Mouse (Mus musculus): ENCODE results near the gene Insl5. TPM values are rescaled to one million over a fixed set of nuclear protein-coding genes. Genes with fewer than 3 reads are reported as not detected.

Gene Insl5
- polyA plus RNA-seq (2016; fragmentation: Nextera tagmentation; extraction: Ambion mirVana): not detected in 2 replicates

GRCm38 (mm10) chr4:103026621-103027020, at the start of gene Insl5:
Gene Insl5, minus strand, starts transcription at chr4:103026842.
- ATAC-seq (ENCODE audit: insufficient number of reproducible peaks, insufficient read depth, low FRiP score, low TSS enrichment, low read depth): no peak
- H3K9me3 ChIP-seq: no peaks in the 10 kb centered on the region
- WGBS: 75% methylated on average over 4 of the region's 4 CpGs
- no peaks in the 10 kb centered on the region for H3K27me3 ChIP-seq
- H3K27ac ChIP-seq: no peak within 1 kb of the TSS
- H3K36me3 ChIP-seq: no peaks in the 10 kb centered on the region
- peaks cover 9% of the 10 kb centered on the region for H3K4me1 ChIP-seq (replicated peaks)
- no peak within 1 kb of the TSS for H3K9ac ChIP-seq (replicated peaks)
- no peak within 1 kb of the TSS for H3K4me2 ChIP-seq
- no peak within 1 kb of the TSS for H3K4me3 ChIP-seq (replicated peaks)

- ATAC-seq (ENCODE audit: insufficient number of reproducible peaks, insufficient read depth, low FRiP score, low TSS enrichment, low read depth): no peak
- H3K36me3 ChIP-seq: no peaks in the 10 kb centered on the region
- no peaks in the 10 kb centered on the region for H3K4me1 ChIP-seq (replicated peaks)
- H3K27ac ChIP-seq: no peak overlapping the region
- H3K9me3 ChIP-seq: no peaks in the 10 kb centered on the region
- no peaks in the 10 kb centered on the region for H3K27me3 ChIP-seq
- WGBS: 38% methylated on average over 3 of the region's 3 CpGs
- H3K4me3 ChIP-seq (replicated peaks): no peak overlapping the region
- H3K4me2 ChIP-seq: no peak overlapping the region
- no peak overlapping the region for H3K9ac ChIP-seq (replicated peaks)
These were observed 44.0 kb upstream of the Insl5 start for GRCm38 (mm10) chr4:103070631-103071030.

GRCm38 (mm10) chr4:103067906-103068655, 41.4 kb upstream of the Insl5 start:
- H3K4me3 ChIP-seq (replicated peaks): no peak overlapping the region
- no peak overlapping the region for H3K4me2 ChIP-seq
- H3K9ac ChIP-seq (replicated peaks): no peak overlapping the region
- no peaks in the 10 kb centered on the region for H3K36me3 ChIP-seq
- no peaks in the 10 kb centered on the region for H3K4me1 ChIP-seq (replicated peaks)
- no peak for ATAC-seq (ENCODE audit: insufficient number of reproducible peaks, insufficient read depth, low FRiP score, low TSS enrichment, low read depth)
- no peaks in the 10 kb centered on the region for H3K9me3 ChIP-seq
- H3K27ac ChIP-seq: no peak overlapping the region
- WGBS: 80% methylated on average over 6 of the region's 6 CpGs
- H3K27me3 ChIP-seq: no peaks in the 10 kb centered on the region

GRCm38 (mm10) chr4:103064976-103065375, 38.3 kb upstream of the Insl5 start:
- Histone ChIP-seq H3K9ac (replicated peaks) (no peak overlapping the region), H3K4me2 (no peak overlapping the region), H3K4me3 (replicated peaks) (no peak overlapping the region), H3K27ac (no peak overlapping the region), H3K4me1 (replicated peaks) (no peaks in the 10 kb centered on the region), H3K27me3 (no peaks in the 10 kb centered on the region), H3K9me3 (no peaks in the 10 kb centered on the region), H3K36me3 (no peaks in the 10 kb centered on the region)
- no peak for ATAC-seq (ENCODE audit: insufficient number of reproducible peaks, insufficient read depth, low FRiP score, low TSS enrichment, low read depth)
- WGBS: 74% methylated on average over 5 of the region's 5 CpGs

- ATAC-seq (ENCODE audit: insufficient number of reproducible peaks, insufficient read depth, low FRiP score, low TSS enrichment, low read depth): no peak
- 51% methylated on average over 2 of the region's 2 CpGs for WGBS
These were observed 37.8 kb upstream of the Insl5 start for GRCm38 (mm10) chr4:103064421-103064820.

GRCm38 (mm10) chr4:103056909-103057308, 30.3 kb upstream of the Insl5 start:
- Histone ChIP-seq H3K27ac (no peak overlapping the region), H3K9ac (replicated peaks) (no peak overlapping the region), H3K4me2 (no peak overlapping the region), H3K4me3 (replicated peaks) (no peak overlapping the region), H3K9me3 (no peaks in the 10 kb centered on the region), H3K4me1 (replicated peaks) (no peaks in the 10 kb centered on the region), H3K36me3 (no peaks in the 10 kb centered on the region), H3K27me3 (no peaks in the 10 kb centered on the region)
- no peak for ATAC-seq (ENCODE audit: insufficient number of reproducible peaks, insufficient read depth, low FRiP score, low TSS enrichment, low read depth)
- 89% methylated on average over 5 of the region's 5 CpGs for WGBS

More at GRCm38 (mm10) chr4:103064421-103064820, 37.8 kb upstream of the Insl5 start:
- H3K27ac ChIP-seq: no peak overlapping the region
- no peaks in the 10 kb centered on the region for H3K27me3 ChIP-seq
- no peak overlapping the region for H3K4me2 ChIP-seq
- H3K36me3 ChIP-seq: no peaks in the 10 kb centered on the region
- H3K9ac ChIP-seq (replicated peaks): no peak overlapping the region
- H3K9me3 ChIP-seq: no peaks in the 10 kb centered on the region
- H3K4me1 ChIP-seq (replicated peaks): no peaks in the 10 kb centered on the region
- H3K4me3 ChIP-seq (replicated peaks): no peak overlapping the region

GRCm38 (mm10) chr4:103048046-103048445, 21.4 kb upstream of the Insl5 start:
- Histone ChIP-seq H3K4me3 (replicated peaks) (no peak overlapping the region), H3K4me1 (replicated peaks) (no peaks in the 10 kb centered on the region), H3K4me2 (no peak overlapping the region), H3K27ac (no peak overlapping the region), H3K36me3 (no peaks in the 10 kb centered on the region), H3K27me3 (no peaks in the 10 kb centered on the region), H3K9me3 (no peaks in the 10 kb centered on the region; the same call in 1 of the 2 replicates), H3K9ac (replicated peaks) (no peak overlapping the region)
- ATAC-seq (ENCODE audit: insufficient number of reproducible peaks, insufficient read depth, low FRiP score, low TSS enrichment, low read depth): no peak
- WGBS: 82% methylated on average over 11 of the region's 11 CpGs

GRCm38 (mm10) chr4:103042997-103043396, 16.4 kb upstream of the Insl5 start:
- no peak overlapping the region for H3K9ac ChIP-seq (replicated peaks)
- no peak overlapping the region for H3K27ac ChIP-seq
- peaks cover 10% of the 10 kb centered on the region for H3K4me1 ChIP-seq (replicated peaks)
- H3K4me2 ChIP-seq: no peak overlapping the region
- no peaks in the 10 kb centered on the region for H3K36me3 ChIP-seq
- no peaks in the 10 kb centered on the region for H3K27me3 ChIP-seq
- H3K4me3 ChIP-seq (replicated peaks): no peak overlapping the region
- ATAC-seq (ENCODE audit: insufficient number of reproducible peaks, insufficient read depth, low FRiP score, low TSS enrichment, low read depth): no peak
- 91% methylated on average over 11 of the region's 11 CpGs for WGBS
- no peaks in the 10 kb centered on the region for H3K9me3 ChIP-seq

GRCm38 (mm10) chr4:103039838-103040191, 13.2 kb upstream of the Insl5 start:
- no peak for ATAC-seq (ENCODE audit: insufficient number of reproducible peaks, insufficient read depth, low FRiP score, low TSS enrichment, low read depth)
- no peak overlapping the region for H3K4me3 ChIP-seq (replicated peaks)
- H3K4me2 ChIP-seq: 0 out of 2 replicates have a peak overlapping the region, but pooled peaks have one; percentile 17
- H3K4me1 ChIP-seq (replicated peaks): peaks cover 22% of the 10 kb centered on the region
- no peaks in the 10 kb centered on the region for H3K27me3 ChIP-seq
- H3K9ac ChIP-seq (replicated peaks): no peak overlapping the region
- no peaks in the 10 kb centered on the region for H3K36me3 ChIP-seq
- 23% methylated on average over 5 of the region's 5 CpGs for WGBS
- no peaks in the 10 kb centered on the region for H3K9me3 ChIP-seq
- no peak overlapping the region for H3K27ac ChIP-seq

- 49% methylated on average over 14 of the region's 14 CpGs for whole genome bisulfite sequencing
- Histone ChIP-seq H3K4me3 (replicated peaks) (no peak overlapping the region), H3K36me3 (no peaks in the 10 kb centered on the region), H3K4me1 (replicated peaks) (peaks cover 22% of the 10 kb centered on the region), H3K27me3 (no peaks in the 10 kb centered on the region), H3K9ac (replicated peaks) (no peak overlapping the region), H3K9me3 (no peaks in the 10 kb centered on the region), H3K4me2 (peak overlapping the region; percentile 17; the same call in 1 of the 2 replicates), H3K27ac (no peak overlapping the region)
- no peak for ATAC-seq (ENCODE audit: insufficient number of reproducible peaks, insufficient read depth, low FRiP score, low TSS enrichment, low read depth)
These were observed 12.6 kb upstream of the Insl5 start for GRCm38 (mm10) chr4:103039103-103039837.

GRCm38 (mm10) chr4:103028177-103029088, 1.8 kb upstream of the Insl5 start:
- no peak overlapping the region for H3K27ac ChIP-seq
- WGBS: 58% methylated on average over 13 of the region's 13 CpGs
- H3K4me3 ChIP-seq (replicated peaks): no peak overlapping the region
- no peaks in the 10 kb centered on the region for H3K9me3 ChIP-seq
- H3K4me2 ChIP-seq: no peak overlapping the region; the same call in 1 of the 2 replicates
- no peaks in the 10 kb centered on the region for H3K27me3 ChIP-seq
- no peaks in the 10 kb centered on the region for H3K36me3 ChIP-seq
- H3K9ac ChIP-seq (replicated peaks): no peak overlapping the region
- peaks cover 9% of the 10 kb centered on the region for H3K4me1 ChIP-seq (replicated peaks)
- ATAC-seq (ENCODE audit: insufficient number of reproducible peaks, insufficient read depth, low FRiP score, low TSS enrichment, low read depth): no peak

Measured in limb, embryonic 12.5 days (tissue).